ENCODE assay signal across 7 mouse cellular contexts in genomic region chr12:105785000-105785774, GRCm38 (mm10). TPM values are rescaled to one million over a fixed set of nuclear protein-coding genes. Genes with fewer than 3 reads are reported as not detected.
DNase-seq lines count a peak whose midpoint lies in the region; ATAC-seq and TF ChIP-seq lines count a peak whose summit lies in the region.

No protein-coding gene starts in this region.

- under 1% methylated on average over 43 of the region's 53 CpGs for WGBS in forebrain, embryonic 14.5 days
- 1% methylated on average over 52 of the region's 53 CpGs for WGBS in hindbrain, embryonic 12.5 days

- H3K27ac ChIP-seq in forebrain, embryonic 14.5 days (ENCODE audit: low read depth, low read length) = peak overlapping the region; percentile 97
- H3K27ac ChIP-seq in hindbrain, embryonic 12.5 days = peak overlapping the region; percentile 97

- H3K4me1 ChIP-seq in G1E (ENCODE audit: insufficient read depth, low read depth, low read length) = peaks cover 46% of the 10 kb centered on the region
- H3K4me1 ChIP-seq in forebrain, embryonic 14.5 days (ENCODE audit: control insufficient read depth, insufficient read depth, low read length) = peaks cover 13% of the 10 kb centered on the region
- peaks cover 15% of the 10 kb centered on the region for H3K4me1 ChIP-seq in hindbrain, embryonic 12.5 days

- peak overlapping the region; percentile 72 for H3K4me2 ChIP-seq in forebrain, embryonic 14.5 days (ENCODE audit: low read length)
- H3K4me2 ChIP-seq in hindbrain, embryonic 12.5 days (replicated peaks) = peak overlapping the region; percentile 66

- peak; percentile 91 for DNase-seq in G1E (ENCODE audit: low spot score)
- DNase-seq in adrenal gland, postnatal 14 days = peak; percentile 90
- DNase-seq in forebrain, embryonic 14.5 days (ENCODE audit: low spot score) = peak; percentile 56
- DNase-seq in left cerebral cortex, postnatal 14 days (ENCODE audit: low spot score in 2 of 2) = peak; percentile 47 to 66
- DNase-seq in skeletal muscle tissue, adult 2 months (ENCODE audit: low read depth, low spot score) = peak; percentile 24

- H3K9me3 ChIP-seq in G1E (replicated peaks) = no peaks in the 10 kb centered on the region
- H3K9me3 ChIP-seq in forebrain, embryonic 14.5 days (replicated peaks; ENCODE audit: control insufficient read depth, low read length) = no peaks in the 10 kb centered on the region
- H3K9me3 ChIP-seq in hindbrain, embryonic 12.5 days (replicated peaks) = no peaks in the 10 kb centered on the region

- no peaks in the 10 kb centered on the region for H3K27me3 ChIP-seq in G1E (ENCODE audit: insufficient read depth, low read length)
- no peaks in the 10 kb centered on the region for H3K27me3 ChIP-seq in forebrain, embryonic 14.5 days (replicated peaks; ENCODE audit: control insufficient read depth, insufficient read depth, low read length)
- H3K27me3 ChIP-seq in hindbrain, embryonic 12.5 days = no peaks in the 10 kb centered on the region

- H3K9ac ChIP-seq in forebrain, embryonic 14.5 days (ENCODE audit: low read length) = peak overlapping the region; percentile 85
- peak overlapping the region; percentile 95 for H3K9ac ChIP-seq in hindbrain, embryonic 12.5 days

- peaks cover 37% of the 10 kb centered on the region for H3K36me3 ChIP-seq in G1E (replicated peaks)
- H3K36me3 ChIP-seq in forebrain, embryonic 14.5 days (ENCODE audit: control insufficient read depth, insufficient read depth, low read length) = no peaks in the 10 kb centered on the region
- H3K36me3 ChIP-seq in hindbrain, embryonic 12.5 days = 0 out of 2 replicates have a peak, but pooled peaks cover 2% of the 10 kb centered on the region

- intact Hi-C loops in left cerebral cortex, postnatal 14 days (cut with DNase I) = no loop called here

- peak; percentile 41 for ATAC-seq in G1E (ENCODE audit: extremely low read depth, insufficient number of reproducible peaks, low FRiP score, poor library complexity, severe bottlenecking)
- ATAC-seq in forebrain, embryonic 14.5 days = peak; percentile 70; the same call in 1 of the 2 replicates
- ATAC-seq in hindbrain, embryonic 12.5 days (ENCODE audit: low FRiP score) = peak; percentile 81
- ATAC-seq in megakaryocyte progenitor cell, adult 5-6 weeks (replicated peaks; ENCODE audit: poor library complexity) = peak; percentile 60

- no peak for TF ChIP-seq CTCF in G1E (IDR thresholded peaks at IDR 0.05; ENCODE audit: low read depth, low read length)

- H3K4me3 ChIP-seq in G1E (ENCODE audit: low read depth, low read length) = peak overlapping the region; percentile 89
- peak overlapping the region; percentile 90 for H3K4me3 ChIP-seq in forebrain, embryonic 14.5 days (ENCODE audit: low read depth, low read length)
- H3K4me3 ChIP-seq in hindbrain, embryonic 12.5 days = peak overlapping the region; percentile 95

RNA-seq across cellular contexts. Expression of gene Papola, which starts 0.7 kb away (rescaled TPM):
- 625 and 650 TPM in 2 replicates for total RNA-seq in G1E (2014; fragmentation: Nextera tagmentation)
- 232 and 258 TPM in 2 replicates for total RNA-seq in G1E (2017)
- polyA plus RNA-seq in G1E (2012) = 661 and 673 TPM in 2 replicates
- 188 and 189 TPM in 2 replicates for total RNA-seq in adrenal gland, postnatal 14 days (2021)
- polyA plus RNA-seq in forebrain, embryonic 14.5 days (2014; fragmentation: Nextera tagmentation; extraction: Ambion mirVana) = 164 and 176 TPM in 2 replicates
- polyA plus RNA-seq in hindbrain, embryonic 12.5 days (2016; fragmentation: Nextera tagmentation; extraction: Ambion mirVana) = 278 and 308 TPM in 2 replicates
- total RNA-seq in left cerebral cortex, postnatal 14 days (2021) = 100 to 1,000 TPM; 134 to 143 TPM
- total RNA-seq in megakaryocyte progenitor cell, adult 5-6 weeks (2015) = 223 and 232 TPM in 2 replicates
- total RNA-seq in megakaryocyte progenitor cell, adult 5-6 weeks (2017) = 104 and 140 TPM in 2 replicates

Comparison
In these comparisons a context has a peak if more than half of its experiments do, and no peak if none do; other contexts are left out.
1. Peak in every context shown above with its lines: DNase-seq, ATAC-seq, H3K4me3 ChIP-seq and H3K27ac ChIP-seq.
2. DNase-seq: peak in every context shown above with its lines; median percentile 91 in G1E; 90 in adrenal gland, postnatal 14 days; 56 in left cerebral cortex, postnatal 14 days; 56 in forebrain, embryonic 14.5 days; 24 in skeletal muscle tissue, adult 2 months.